Mouse (Mus musculus) neural tube, embryonic 13.5 days (tissue): ENCODE results near the gene Lgmn. TPM values are rescaled to one million over a fixed set of nuclear protein-coding genes. Genes with fewer than 3 reads are reported as not detected.

Experiments
- ATAC-seq: fragments of 200-750 bp; cut with Nextera tagmentation; 2 replicates; pipeline ENCODE4 v1.8.0; 2017; ENCODE audit warnings: low read depth, mild to moderate bottlenecking, moderate TSS enrichment, moderate library complexity
- H3K27ac ChIP-seq: fragments of 300-500 bp; sonication (generic); replicated peaks from 2 replicates; pipeline ENCODE4 v1.5.1; 2015; ENCODE audit warnings: moderate library complexity, mild to moderate bottlenecking, inconsistent platforms
- H3K27me3 ChIP-seq: fragments of 300-500 bp; sonication (generic); 2 replicates; pipeline ENCODE4 v1.6.1; 2015; ENCODE audit warnings: mild to moderate bottlenecking, inconsistent platforms
- H3K36me3 ChIP-seq: fragments of 300-500 bp; sonication (generic); 2 replicates; pipeline ENCODE4 v1.6.1; 2015; ENCODE audit warnings: mild to moderate bottlenecking, inconsistent platforms
- H3K4me1 ChIP-seq: fragments of 300-500 bp; sonication (generic); replicated peaks from 2 replicates; pipeline ENCODE4 v1.6.1; 2015; ENCODE audit warnings: inconsistent platforms
- H3K4me2 ChIP-seq: fragments of 300-500 bp; sonication (generic); 2 replicates; pipeline ENCODE4 v1.6.1; 2015; ENCODE audit warnings: inconsistent platforms, mild to moderate bottlenecking, moderate library complexity
- H3K4me3 ChIP-seq: fragments of 300-500 bp; sonication (generic); 2 replicates; pipeline ENCODE4 v1.5.1; 2015; ENCODE audit warnings: mild to moderate bottlenecking, inconsistent platforms
- H3K9ac ChIP-seq: fragments of 300-500 bp; sonication (generic); 2 replicates; pipeline ENCODE4 v1.6.1; 2015; ENCODE audit warnings: moderate library complexity, mild to moderate bottlenecking, inconsistent platforms
- H3K9me3 ChIP-seq: fragments of 300-500 bp; sonication (generic); 2 replicates; pipeline ENCODE4 v1.6.1; 2016; ENCODE audit warnings: inconsistent platforms
- WGBS: fragments of 180-500 bp; shearing (Covaris S2); methylation state at CpG from one replicate; pipeline ENCODE4 v1.1.7; 2015; 5-methylcytosine and 5-hydroxymethylcytosine counted together
- polyA plus RNA-seq: library from polyadenylated mRNA; unstranded; fragments of >200 nt; fragmentation: Nextera tagmentation; extraction: Ambion mirVana; gene quantifications from 2 replicates; pipeline ENCODE4 v1.2.1, GENCODE M21; 2015

The Lgmn gene
- polyA plus RNA-seq, 1 experiment from 2014 or later: 89.2 TPM

GRCm38 (mm10) chr12:102450437-102450836 is 10.8 kb upstream of the Lgmn start:
- Histone ChIP-seq H3K4me3 (no peak overlapping the region), H3K27ac (no peak overlapping the region), H3K27me3 (no peaks in the 10 kb centered on the region), H3K4me2 (no peak overlapping the region), H3K9ac (no peak overlapping the region), H3K4me1 (no peaks in the 10 kb centered on the region), H3K36me3 (no peaks in the 10 kb centered on the region), H3K9me3 (no peaks in the 10 kb centered on the region)
- WGBS: 70% methylated on average over 10 of the region's 10 CpGs
- no peak for ATAC-seq

GRCm38 (mm10) chr12:102445436-102445835 is 5.8 kb upstream of the Lgmn start:
- ATAC-seq: no peak
- H3K4me3 ChIP-seq: no peak overlapping the region
- no peaks in the 10 kb centered on the region for H3K36me3 ChIP-seq
- H3K27me3 ChIP-seq: no peaks in the 10 kb centered on the region
- H3K4me1 ChIP-seq: no peaks in the 10 kb centered on the region
- H3K9me3 ChIP-seq: no peaks in the 10 kb centered on the region
- WGBS: 82% methylated on average over 4 of the region's 4 CpGs
- H3K9ac ChIP-seq: no peak overlapping the region
- no peak overlapping the region for H3K4me2 ChIP-seq
- no peak overlapping the region for H3K27ac ChIP-seq

- Histone ChIP-seq H3K4me2 (no peak overlapping the region), H3K4me3 (no peak overlapping the region), H3K27me3 (no peaks in the 10 kb centered on the region), H3K36me3 (no peaks in the 10 kb centered on the region), H3K27ac (no peak overlapping the region), H3K4me1 (peaks cover 9% of the 10 kb centered on the region; the same call in 1 of the 2 replicates), H3K9ac (no peak overlapping the region), H3K9me3 (no peaks in the 10 kb centered on the region)
- no peak for ATAC-seq
- WGBS: 80% methylated on average over 5 of the region's 5 CpGs
Measured at GRCm38 (mm10) chr12:102443676-102444075, 4.1 kb upstream of the Lgmn start.

- H3K9me3 ChIP-seq: no peaks in the 10 kb centered on the region
- H3K27me3 ChIP-seq: no peaks in the 10 kb centered on the region
- ATAC-seq: no peak
- no peak overlapping the region for H3K4me3 ChIP-seq
- H3K9ac ChIP-seq: no peak overlapping the region
- no peak overlapping the region for H3K4me2 ChIP-seq
- no peak overlapping the region for H3K27ac ChIP-seq
- no peaks in the 10 kb centered on the region for H3K36me3 ChIP-seq
- WGBS: 88% methylated on average over 15 of the region's 15 CpGs
- H3K4me1 ChIP-seq: peaks cover 19% of the 10 kb centered on the region
Measured at GRCm38 (mm10) chr12:102442639-102443038, 3.0 kb upstream of the Lgmn start.

- WGBS: 83% methylated on average over 6 of the region's 6 CpGs
- H3K27me3 ChIP-seq: no peaks in the 10 kb centered on the region
- no peak overlapping the region for H3K27ac ChIP-seq
- ATAC-seq: no peak
- H3K4me2 ChIP-seq: no peak overlapping the region
- H3K9ac ChIP-seq: no peak overlapping the region
- H3K4me1 ChIP-seq: peaks cover 24% of the 10 kb centered on the region
- H3K36me3 ChIP-seq: no peaks in the 10 kb centered on the region
- no peak overlapping the region for H3K4me3 ChIP-seq
- no peaks in the 10 kb centered on the region for H3K9me3 ChIP-seq
Measured at GRCm38 (mm10) chr12:102441141-102441540, 1.5 kb upstream of the Lgmn start.

- 89% methylated on average over 7 of the region's 7 CpGs for WGBS
- no peak overlapping the region for H3K4me3 ChIP-seq
- no peak overlapping the region for H3K9ac ChIP-seq
- H3K36me3 ChIP-seq: no peaks in the 10 kb centered on the region
- no peak overlapping the region for H3K27ac ChIP-seq
- no peak overlapping the region for H3K4me2 ChIP-seq
- no peaks in the 10 kb centered on the region for H3K27me3 ChIP-seq
- ATAC-seq: no peak
- no peaks in the 10 kb centered on the region for H3K9me3 ChIP-seq
- peaks cover 24% of the 10 kb centered on the region for H3K4me1 ChIP-seq
Measured at GRCm38 (mm10) chr12:102440551-102440950, 938 bp upstream of the Lgmn start.

- no peaks in the 10 kb centered on the region for H3K9me3 ChIP-seq
- ATAC-seq: peak; percentile 60
- peak overlapping the region; percentile 74 for H3K9ac ChIP-seq
- H3K36me3 ChIP-seq: no peaks in the 10 kb centered on the region
- peak overlapping the region; percentile 65 for H3K27ac ChIP-seq
- H3K27me3 ChIP-seq: no peaks in the 10 kb centered on the region
- peak overlapping the region; percentile 64 for H3K4me3 ChIP-seq
- H3K4me1 ChIP-seq: peaks cover 24% of the 10 kb centered on the region
- WGBS: 3% methylated on average over 20 of the region's 20 CpGs
- peak overlapping the region; percentile 73 for H3K4me2 ChIP-seq
Measured at GRCm38 (mm10) chr12:102438983-102439631, 506 bp downstream of the Lgmn start.

GRCm38 (mm10) chr12:102437952-102438351 is 1.7 kb downstream of the Lgmn start:
- 75% methylated on average over 5 of the region's 5 CpGs for WGBS
- peak overlapping the region; percentile 73 for H3K4me2 ChIP-seq
- H3K9ac ChIP-seq: peak overlapping the region; percentile 74
- no peaks in the 10 kb centered on the region for H3K9me3 ChIP-seq
- H3K27me3 ChIP-seq: no peaks in the 10 kb centered on the region
- H3K27ac ChIP-seq: no peak overlapping the region
- H3K4me3 ChIP-seq: peak overlapping the region; percentile 4; the same call in 1 of the 2 replicates
- ATAC-seq: no peak
- H3K36me3 ChIP-seq: no peaks in the 10 kb centered on the region
- peaks cover 24% of the 10 kb centered on the region for H3K4me1 ChIP-seq

GRCm38 (mm10) chr12:102436939-102437526 is 2.6 kb downstream of the Lgmn start:
- H3K9me3 ChIP-seq: no peaks in the 10 kb centered on the region
- whole genome bisulfite sequencing: 67% methylated on average over 10 of the region's 10 CpGs
- no peak for ATAC-seq
- H3K4me1 ChIP-seq: peaks cover 24% of the 10 kb centered on the region
- H3K9ac ChIP-seq: no peak overlapping the region
- H3K27me3 ChIP-seq: no peaks in the 10 kb centered on the region
- no peak overlapping the region for H3K4me3 ChIP-seq
- H3K27ac ChIP-seq: no peak overlapping the region
- no peak overlapping the region for H3K4me2 ChIP-seq
- H3K36me3 ChIP-seq: no peaks in the 10 kb centered on the region

- H3K27ac ChIP-seq: no peak overlapping the region
- H3K9me3 ChIP-seq: no peaks in the 10 kb centered on the region
- H3K9ac ChIP-seq: no peak overlapping the region
- H3K36me3 ChIP-seq: no peaks in the 10 kb centered on the region
- WGBS: 90% methylated on average over 4 of the region's 4 CpGs
- no peak overlapping the region for H3K4me2 ChIP-seq
- ATAC-seq: no peak
- peaks cover 19% of the 10 kb centered on the region for H3K4me1 ChIP-seq
- no peaks in the 10 kb centered on the region for H3K27me3 ChIP-seq
- H3K4me3 ChIP-seq: no peak overlapping the region
Measured at GRCm38 (mm10) chr12:102434107-102434506, 5.5 kb downstream of the Lgmn start.

- H3K4me3 ChIP-seq: no peak overlapping the region
- H3K4me1 ChIP-seq: 0 out of 2 replicates have a peak, but pooled peaks cover 1% of the 10 kb centered on the region
- no peak overlapping the region for H3K4me2 ChIP-seq
- no peaks in the 10 kb centered on the region for H3K36me3 ChIP-seq
- H3K27ac ChIP-seq: no peak overlapping the region
- no peak for ATAC-seq
- H3K27me3 ChIP-seq: no peaks in the 10 kb centered on the region
- H3K9me3 ChIP-seq: no peaks in the 10 kb centered on the region
- H3K9ac ChIP-seq: no peak overlapping the region
- 87% methylated on average over 12 of the region's 12 CpGs for WGBS
Measured at GRCm38 (mm10) chr12:102432238-102432637, 7.4 kb downstream of the Lgmn start.

GRCm38 (mm10) chr12:102430228-102430627 is 9.4 kb downstream of the Lgmn start:
- Histone ChIP-seq H3K4me1 (no peaks in the 10 kb centered on the region), H3K27ac (no peak overlapping the region), H3K36me3 (peaks cover 4% of the 10 kb centered on the region), H3K27me3 (no peaks in the 10 kb centered on the region), H3K9me3 (no peaks in the 10 kb centered on the region), H3K9ac (no peak overlapping the region), H3K4me2 (no peak overlapping the region), H3K4me3 (no peak overlapping the region)
- ATAC-seq: no peak
- whole genome bisulfite sequencing: 81% methylated on average over 4 of the region's 4 CpGs

GRCm38 (mm10) chr12:102429656-102430055 is 10.0 kb downstream of the Lgmn start:
- no peak overlapping the region for H3K27ac ChIP-seq
- WGBS: over 99% methylated on average over 5 of the region's 5 CpGs

More at GRCm38 (mm10) chr12:102429656-102430055, 10.0 kb downstream of the Lgmn start:
- Histone ChIP-seq H3K4me3 (no peak overlapping the region), H3K4me2 (no peak overlapping the region), H3K4me1 (no peaks in the 10 kb centered on the region), H3K27me3 (no peaks in the 10 kb centered on the region), H3K9me3 (no peaks in the 10 kb centered on the region), H3K9ac (no peak overlapping the region), H3K36me3 (peaks cover 4% of the 10 kb centered on the region)
- no peak for ATAC-seq
